Mouse (Mus musculus): Measurements from ENCODE around the gene Cnn1. TPM values are rescaled to one million over a fixed set of nuclear protein-coding genes. Genes with fewer than 3 reads are reported as not detected.
"Not testable (repeated sequence)": the region's sequence is repeated elsewhere in the genome, so short reads cannot be mapped to it uniquely, and the experiment has no call there.

Cnn1 gene
- polyA plus RNA-seq, 1 experiment from 2014 or later, result 64.8 TPM

- H3K9me3 ChIP-seq (ENCODE audit: low read length), result no peaks in the 10 kb centered on the region
- H3K36me3 ChIP-seq (ENCODE audit: insufficient read depth, low read length), result peaks cover 3% of the 10 kb centered on the region; the same call in 1 of the 2 replicates
- TF ChIP-seq CTCF (IDR thresholded peaks at IDR 0.05) (no peak), EP300 (IDR thresholded peaks at IDR 0.05) (no peak)
- H3K4me1 ChIP-seq (ENCODE audit: insufficient read depth, low read depth, low read length), result peaks cover 6% of the 10 kb centered on the region; the same call in 1 of the 2 replicates
- H3K27me3 ChIP-seq (replicated peaks; ENCODE audit: insufficient read depth, low read length), result no peaks in the 10 kb centered on the region
- 1% methylated on average over 64 of the region's 87 CpGs for WGBS
- H3K27ac ChIP-seq (ENCODE audit: low read length), result peak within 1 kb of the TSS; percentile 98
- DNase-seq (ENCODE audit: low spot score), result peak; percentile 99
- ATAC-seq, result peak; percentile 98
- H3K9ac ChIP-seq (replicated peaks; ENCODE audit: low read depth), result peak within 1 kb of the TSS; percentile 76
- H3K4me3 ChIP-seq (ENCODE audit: low read depth, low read length), result peak within 1 kb of the TSS; percentile 82
- H3K4me2 ChIP-seq (replicated peaks; ENCODE audit: low read depth, low read length), result peak within 1 kb of the TSS; percentile 55
Measured at GRCm38 (mm10) chr9:22070791-22071573, 28.0 kb upstream of the Cnn1 start, which contains the start of the genes Gm49318 and Zfp653. TSS of gene Gm49318 (minus strand) at chr9:22071259. TSS of gene Zfp653 (minus strand) at chr9:22071376.

GRCm38 (mm10) chr9:22072276-22072675, 26.7 kb upstream of the Cnn1 start:
- WGBS, result 92% methylated on average over 4 of the region's 4 CpGs
- TF ChIP-seq EP300 (IDR thresholded peaks at IDR 0.05), result no peak
- no peak for TF ChIP-seq CTCF (IDR thresholded peaks at IDR 0.05)
- peaks cover 3% of the 10 kb centered on the region; the same call in 1 of the 2 replicates for H3K36me3 ChIP-seq (ENCODE audit: insufficient read depth, low read length)
- DNase-seq (ENCODE audit: low spot score) (no peak), ATAC-seq (no peak)
- H3K27ac ChIP-seq (ENCODE audit: low read length), result no peak overlapping the region
- H3K4me1 ChIP-seq (ENCODE audit: insufficient read depth, low read depth, low read length), result peaks cover 6% of the 10 kb centered on the region; the same call in 1 of the 2 replicates
- no peak overlapping the region for H3K4me2 ChIP-seq (replicated peaks; ENCODE audit: low read depth, low read length)
- no peak overlapping the region for H3K4me3 ChIP-seq (ENCODE audit: low read depth, low read length)
- H3K27me3 ChIP-seq (replicated peaks; ENCODE audit: insufficient read depth, low read length), result no peaks in the 10 kb centered on the region
- no peaks in the 10 kb centered on the region for H3K9me3 ChIP-seq (ENCODE audit: low read length)
- H3K9ac ChIP-seq (replicated peaks; ENCODE audit: low read depth), result no peak overlapping the region

GRCm38 (mm10) chr9:22075778-22076177, 23.2 kb upstream of the Cnn1 start:
- not testable (repeated sequence) for H3K27ac ChIP-seq (ENCODE audit: low read length); H3K36me3 ChIP-seq (ENCODE audit: insufficient read depth, low read length); H3K4me1 ChIP-seq (ENCODE audit: insufficient read depth, low read depth, low read length); H3K4me2 ChIP-seq (replicated peaks; ENCODE audit: low read depth, low read length); H3K27me3 ChIP-seq (replicated peaks; ENCODE audit: insufficient read depth, low read length); H3K9ac ChIP-seq (replicated peaks; ENCODE audit: low read depth); H3K9me3 ChIP-seq (ENCODE audit: low read length); H3K4me3 ChIP-seq (ENCODE audit: low read depth, low read length); DNase-seq (ENCODE audit: low spot score); ATAC-seq
- 83% methylated on average over 5 of the region's 5 CpGs for WGBS

GRCm38 (mm10) chr9:22076223-22076622, 22.8 kb upstream of the Cnn1 start:
- Histone ChIP-seq H3K4me1 (ENCODE audit: insufficient read depth, low read depth, low read length) (no peaks in the 10 kb centered on the region), H3K36me3 (ENCODE audit: insufficient read depth, low read length) (no peaks in the 10 kb centered on the region; the same call in 1 of the 2 replicates), H3K4me3 (ENCODE audit: low read depth, low read length) (no peak overlapping the region), H3K9me3 (ENCODE audit: low read length) (no peaks in the 10 kb centered on the region), H3K9ac (replicated peaks; ENCODE audit: low read depth) (no peak overlapping the region), H3K27ac (ENCODE audit: low read length) (no peak overlapping the region), H3K4me2 (replicated peaks; ENCODE audit: low read depth, low read length) (no peak overlapping the region), H3K27me3 (replicated peaks; ENCODE audit: insufficient read depth, low read length) (no peaks in the 10 kb centered on the region)
- ATAC-seq (no peak), DNase-seq (ENCODE audit: low spot score) (no peak)
- TF ChIP-seq EP300 (IDR thresholded peaks at IDR 0.05), result no peak
- no peak for TF ChIP-seq CTCF (IDR thresholded peaks at IDR 0.05)
- 90% methylated on average over 23 of the region's 23 CpGs for WGBS

GRCm38 (mm10) chr9:22084667-22085021, 14.4 kb upstream of the Cnn1 start:
- WGBS, result 27% methylated on average over 4 of the region's 4 CpGs
- peak overlapping the region; percentile 75 for H3K4me3 ChIP-seq (ENCODE audit: low read depth, low read length)
- no peak overlapping the region for H3K27ac ChIP-seq (ENCODE audit: low read length)
- no peaks in the 10 kb centered on the region for H3K36me3 ChIP-seq (ENCODE audit: insufficient read depth, low read length)
- peak overlapping the region; percentile 68 for H3K9ac ChIP-seq (replicated peaks; ENCODE audit: low read depth)
- no peaks in the 10 kb centered on the region for H3K9me3 ChIP-seq (ENCODE audit: low read length)
- TF ChIP-seq EP300 (IDR thresholded peaks at IDR 0.05), result no peak
- no peak for TF ChIP-seq CTCF (IDR thresholded peaks at IDR 0.05)
- no peaks in the 10 kb centered on the region for H3K4me1 ChIP-seq (ENCODE audit: insufficient read depth, low read depth, low read length)
- H3K27me3 ChIP-seq (replicated peaks; ENCODE audit: insufficient read depth, low read length), result no peaks in the 10 kb centered on the region
- ATAC-seq, result no peak
- H3K4me2 ChIP-seq (replicated peaks; ENCODE audit: low read depth, low read length), result peak overlapping the region; percentile 78
- DNase-seq (ENCODE audit: low spot score), result no peak

- H3K27ac ChIP-seq (ENCODE audit: low read length), result peak within 1 kb of the TSS; percentile 78
- H3K4me2 ChIP-seq (replicated peaks; ENCODE audit: low read depth, low read length), result peak within 1 kb of the TSS; percentile 78
- H3K9me3 ChIP-seq (ENCODE audit: low read length), result no peaks in the 10 kb centered on the region
- no peaks in the 10 kb centered on the region for H3K36me3 ChIP-seq (ENCODE audit: insufficient read depth, low read length)
- H3K4me3 ChIP-seq (ENCODE audit: low read depth, low read length), result peak within 1 kb of the TSS; percentile 75
- ATAC-seq (peak; percentile 99), DNase-seq (ENCODE audit: low spot score) (peak; percentile 99)
- no peaks in the 10 kb centered on the region for H3K4me1 ChIP-seq (ENCODE audit: insufficient read depth, low read depth, low read length)
- H3K27me3 ChIP-seq (replicated peaks; ENCODE audit: insufficient read depth, low read length), result no peaks in the 10 kb centered on the region
- H3K9ac ChIP-seq (replicated peaks; ENCODE audit: low read depth), result peak within 1 kb of the TSS; percentile 68
- under 1% methylated on average over 48 of the region's 48 CpGs for WGBS
- TF ChIP-seq EP300 (IDR thresholded peaks at IDR 0.05), result no peak
Measured at GRCm38 (mm10) chr9:22085022-22085834, 13.8 kb upstream of the Cnn1 start, which contains the start of gene Ecsit. TSS of gene Ecsit (minus strand) at chr9:22085438.
